Mouse (Mus musculus): ENCODE results near the gene Tex29. TPM values are rescaled to one million over a fixed set of nuclear protein-coding genes. Genes with fewer than 3 reads are reported as not detected.

The Tex29 gene
- polyA plus RNA-seq, 1 experiment from 2014 or later: not detected

GRCm38 (mm10) chr8:11886824-11887223, 46.5 kb downstream of the Tex29 start:
- no peak overlapping the region for H3K27ac ChIP-seq

GRCm38 (mm10) chr8:11889156-11890018, 49.1 kb downstream of the Tex29 start:
- no peaks in the 10 kb centered on the region for H3K4me1 ChIP-seq
- H3K4me3 ChIP-seq: no peak overlapping the region
- 70% methylated on average over 7 of the region's 7 CpGs for WGBS
- H3K27me3 ChIP-seq: no peaks in the 10 kb centered on the region; the same call in 1 of the 2 replicates
- no peaks in the 10 kb centered on the region for H3K9me3 ChIP-seq
- H3K36me3 ChIP-seq: no peaks in the 10 kb centered on the region
- H3K9ac ChIP-seq: no peak overlapping the region
- H3K27ac ChIP-seq: no peak overlapping the region
- no peak for ATAC-seq (ENCODE audit: insufficient number of reproducible peaks, insufficient read depth, low FRiP score, low TSS enrichment, low read depth)
- no peak overlapping the region for H3K4me2 ChIP-seq

More at GRCm38 (mm10) chr8:11886824-11887223, 46.5 kb downstream of the Tex29 start:
- Histone ChIP-seq H3K4me3 (no peak overlapping the region), H3K36me3 (no peaks in the 10 kb centered on the region), H3K9ac (no peak overlapping the region), H3K4me2 (no peak overlapping the region), H3K27me3 (no peaks in the 10 kb centered on the region; the same call in 1 of the 2 replicates), H3K4me1 (no peaks in the 10 kb centered on the region), H3K9me3 (peaks cover 10% of the 10 kb centered on the region)
- no peak; the same call in 1 of the 2 replicates for ATAC-seq (ENCODE audit: insufficient number of reproducible peaks, insufficient read depth, low FRiP score, low TSS enrichment, low read depth)
- 81% methylated on average over 2 of the region's 2 CpGs for WGBS

- WGBS: 80% methylated on average over 2 of the region's 2 CpGs
- Histone ChIP-seq H3K9me3 (no peaks in the 10 kb centered on the region), H3K4me3 (no peak overlapping the region), H3K36me3 (no peaks in the 10 kb centered on the region), H3K27me3 (peaks cover 4% of the 10 kb centered on the region; the same call in 1 of the 2 replicates), H3K4me2 (no peak overlapping the region), H3K4me1 (no peaks in the 10 kb centered on the region), H3K9ac (no peak overlapping the region), H3K27ac (no peak overlapping the region)
- no peak for ATAC-seq (ENCODE audit: insufficient number of reproducible peaks, insufficient read depth, low FRiP score, low TSS enrichment, low read depth)
Measured at GRCm38 (mm10) chr8:11892756-11893155, 52.5 kb downstream of the Tex29 start.

GRCm38 (mm10) chr8:11896022-11896662, 55.9 kb downstream of the Tex29 start:
- WGBS: 75% methylated on average over 13 of the region's 13 CpGs
- H3K4me3 ChIP-seq: no peak overlapping the region
- peaks cover 8% of the 10 kb centered on the region for H3K27me3 ChIP-seq
- no peaks in the 10 kb centered on the region for H3K9me3 ChIP-seq
- no peak overlapping the region for H3K4me2 ChIP-seq
- no peak overlapping the region for H3K27ac ChIP-seq
- no peaks in the 10 kb centered on the region for H3K4me1 ChIP-seq
- no peak overlapping the region for H3K9ac ChIP-seq
- ATAC-seq (ENCODE audit: insufficient number of reproducible peaks, insufficient read depth, low FRiP score, low TSS enrichment, low read depth): no peak
- no peaks in the 10 kb centered on the region for H3K36me3 ChIP-seq

GRCm38 (mm10) chr8:11896677-11897076, 56.4 kb downstream of the Tex29 start:
- no peak overlapping the region for H3K9ac ChIP-seq
- 83% methylated on average over 10 of the region's 10 CpGs for WGBS
- no peak for ATAC-seq (ENCODE audit: insufficient number of reproducible peaks, insufficient read depth, low FRiP score, low TSS enrichment, low read depth)
- no peak overlapping the region for H3K4me3 ChIP-seq
- no peak overlapping the region for H3K27ac ChIP-seq
- no peaks in the 10 kb centered on the region for H3K36me3 ChIP-seq
- H3K9me3 ChIP-seq: no peaks in the 10 kb centered on the region
- no peaks in the 10 kb centered on the region for H3K4me1 ChIP-seq
- H3K27me3 ChIP-seq: peaks cover 8% of the 10 kb centered on the region
- no peak overlapping the region for H3K4me2 ChIP-seq

GRCm38 (mm10) chr8:11898814-11899213, 58.5 kb downstream of the Tex29 start:
- no peak for ATAC-seq (ENCODE audit: insufficient number of reproducible peaks, insufficient read depth, low FRiP score, low TSS enrichment, low read depth)
- Histone ChIP-seq H3K9ac (no peak overlapping the region), H3K9me3 (no peaks in the 10 kb centered on the region), H3K4me2 (no peak overlapping the region), H3K4me3 (no peak overlapping the region), H3K4me1 (no peaks in the 10 kb centered on the region), H3K36me3 (no peaks in the 10 kb centered on the region), H3K27me3 (peaks cover 8% of the 10 kb centered on the region), H3K27ac (no peak overlapping the region)
- WGBS: 83% methylated on average over 1 of the region's 1 CpGs

Other genes starting within 250 kb of the Tex29 start
- 92.6 and 100.0 TPM in 2 replicates for gene Ankrd10, start 204.7 kb upstream of the Tex29 start, polyA plus RNA-seq (2015; fragmentation: Nextera tagmentation; extraction: Ambion mirVana)
- gene 1700016D06Rik, start 139.4 kb upstream of the Tex29 start, polyA plus RNA-seq (2015; fragmentation: Nextera tagmentation; extraction: Ambion mirVana): not detected in 2 replicates
- gene Arhgef7, start 112.8 kb upstream of the Tex29 start, polyA plus RNA-seq (2015; fragmentation: Nextera tagmentation; extraction: Ambion mirVana): 43.4 and 48.5 TPM in 2 replicates

Data from embryonic facial prominence, embryonic 13.5 days (tissue).